Mouse (Mus musculus) ES-CJ7 (cell line): ENCODE measurements at regions not wholly inside any gene's neighbourhood (a gene's known extent, or its start where the extent isn't known, plus 50 kb on each side); places are given as distances from the start of the nearest gene placed in this dataset.

Source experiments
- DNase-seq: peaks from one replicate; pipeline ENCODE4 v3.0.0; 2011; ENCODE audit warnings: low read depth, low spot score

- no peak for DNase-seq
Observed at GRCm38 (mm10) chr13:53586771-53587170, 113.9 kb upstream of the Msx2 start.

GRCm38 (mm10) chr13:53584504-53585130, 111.7 kb upstream of the Msx2 start:
- no peak for DNase-seq

GRCm38 (mm10) chr13:53553876-53554577, 81.2 kb upstream of the Msx2 start:
- no peak for DNase-seq

GRCm38 (mm10) chr13:53553192-53553875, 80.5 kb upstream of the Msx2 start:
- no peak for DNase-seq

GRCm38 (mm10) chr13:53548396-53548795, 75.5 kb upstream of the Msx2 start:
- no peak for DNase-seq

GRCm38 (mm10) chr13:53543291-53543690, 70.4 kb upstream of the Msx2 start:
- DNase-seq = no peak

GRCm38 (mm10) chr13:53539797-53540196, 66.9 kb upstream of the Msx2 start:
- DNase-seq = no peak

- DNase-seq = no peak
Observed at GRCm38 (mm10) chr13:53537937-53538336, 65.1 kb upstream of the Msx2 start.

DNA sequence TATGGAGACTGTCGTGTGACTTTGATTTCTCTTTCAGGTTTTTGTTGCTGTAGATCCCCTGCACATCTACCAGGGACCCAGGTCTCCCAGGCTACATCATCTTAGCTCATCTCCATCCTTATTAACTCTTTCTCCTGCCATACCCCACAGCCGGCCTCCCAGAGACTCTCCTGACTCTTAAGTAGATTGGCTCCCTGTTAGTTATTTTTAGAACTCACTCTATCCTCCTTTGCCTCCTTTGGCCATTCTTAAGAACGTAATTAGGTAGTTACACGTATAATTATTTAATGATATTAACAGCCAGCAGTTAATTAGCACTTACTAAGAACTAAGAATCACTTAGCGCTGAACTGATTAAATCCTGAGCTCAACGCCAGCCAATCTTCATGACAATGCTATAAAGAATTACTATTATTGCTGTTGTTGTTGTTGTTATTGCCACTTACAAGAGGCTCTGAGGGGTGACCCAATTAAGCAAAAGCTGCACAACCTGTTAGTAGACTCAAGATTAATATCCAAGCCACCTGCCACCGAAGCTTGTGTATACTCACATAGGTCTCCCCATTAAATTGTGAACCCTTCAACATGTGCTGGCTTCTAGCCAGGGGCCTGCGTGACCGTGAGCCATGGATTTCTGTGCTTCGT, 63.0 kb upstream of the Msx2 start:
- DNase-seq = no peak

GRCm38 (mm10) chr13:53533738-53534137, 60.9 kb upstream of the Msx2 start:
- peak; percentile 23 for DNase-seq

- DNase-seq = no peak
Observed at GRCm38 (mm10) chr13:53526880-53527279, 54.0 kb upstream of the Msx2 start.

DNA sequence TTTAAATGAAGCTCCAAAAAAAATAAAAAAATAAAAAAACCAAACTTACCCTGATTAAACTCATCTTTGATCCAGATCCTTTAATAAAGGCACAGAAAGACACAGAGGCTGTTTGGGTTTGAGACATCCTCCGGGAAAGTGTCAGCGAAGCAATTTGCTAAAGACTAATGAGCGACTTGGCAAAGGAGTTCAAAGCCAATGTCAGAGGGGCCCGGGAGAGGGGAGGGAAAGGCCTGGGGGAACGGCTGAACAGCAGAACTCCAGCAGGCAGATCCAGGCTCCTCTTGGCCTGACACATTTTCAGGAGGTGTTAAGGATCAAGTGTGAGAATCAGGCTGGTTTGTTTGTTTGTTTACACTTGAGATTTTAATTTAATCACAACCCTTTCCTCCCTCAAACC, 49.9 kb upstream of the Msx2 start:
- DNase-seq = no peak
